Mouse (Mus musculus): ENCODE measurements around the gene Zkscan16. TPM values are rescaled to one million over a fixed set of nuclear protein-coding genes. Genes with fewer than 3 reads are reported as not detected.
A peak's percentile ranks its signal among the peaks of the same experiment; 100 is the strongest.

The Zkscan16 gene
- polyA plus RNA-seq, 1 experiment from 2014 or later, result 0.99 TPM

- peaks cover 10% of the 10 kb centered on the region for H3K4me1 ChIP-seq
These were observed 1.3 kb downstream of the Zkscan16 start for GRCm38 (mm10) chr4:58944695-58945094.

GRCm38 (mm10) chr4:58948391-58948790 is 5.0 kb downstream of the Zkscan16 start:
- no peak overlapping the region for H3K4me3 ChIP-seq
- no peaks in the 10 kb centered on the region for H3K9me3 ChIP-seq
- H3K4me2 ChIP-seq (replicated peaks), result no peak overlapping the region
- H3K27ac ChIP-seq (replicated peaks), result no peak overlapping the region
- H3K27me3 ChIP-seq, result no peaks in the 10 kb centered on the region
- H3K9ac ChIP-seq (replicated peaks), result no peak overlapping the region
- no peaks in the 10 kb centered on the region for H3K36me3 ChIP-seq
- peaks cover 4% of the 10 kb centered on the region for H3K4me1 ChIP-seq
- ATAC-seq (replicated peaks), result no peak
- 81% methylated on average over 4 of the region's 4 CpGs for WGBS

More at GRCm38 (mm10) chr4:58944695-58945094, 1.3 kb downstream of the Zkscan16 start:
- no peak overlapping the region; the same call in 1 of the 2 replicates for H3K9ac ChIP-seq (replicated peaks)
- no peak overlapping the region for H3K27ac ChIP-seq (replicated peaks)
- H3K4me2 ChIP-seq (replicated peaks), result peak overlapping the region; percentile 63; the same call in 1 of the 2 replicates
- no peak for ATAC-seq (replicated peaks)
- no peaks in the 10 kb centered on the region for H3K36me3 ChIP-seq
- 65% methylated on average over 5 of the region's 5 CpGs for WGBS
- H3K9me3 ChIP-seq, result no peaks in the 10 kb centered on the region
- H3K27me3 ChIP-seq, result no peaks in the 10 kb centered on the region
- 0 out of 2 replicates have a peak overlapping the region, but pooled peaks have one; percentile 59 for H3K4me3 ChIP-seq

- H3K4me1 ChIP-seq, result no peaks in the 10 kb centered on the region
- no peak overlapping the region for H3K9ac ChIP-seq (replicated peaks)
- ATAC-seq (replicated peaks), result no peak
- no peak overlapping the region for H3K27ac ChIP-seq (replicated peaks)
- H3K36me3 ChIP-seq, result peaks cover 9% of the 10 kb centered on the region
- no peaks in the 10 kb centered on the region for H3K27me3 ChIP-seq
- no peak overlapping the region for H3K4me3 ChIP-seq
- 94% methylated on average over 11 of the region's 11 CpGs for WGBS
- H3K9me3 ChIP-seq, result no peaks in the 10 kb centered on the region
- no peak overlapping the region for H3K4me2 ChIP-seq (replicated peaks)
These were observed 9.2 kb downstream of the Zkscan16 start for GRCm38 (mm10) chr4:58952630-58953029.

- H3K27me3 ChIP-seq, result no peaks in the 10 kb centered on the region
- H3K9me3 ChIP-seq, result no peaks in the 10 kb centered on the region
These were observed 18.3 kb downstream of the Zkscan16 start for GRCm38 (mm10) chr4:58961719-58962118.

GRCm38 (mm10) chr4:58963271-58963670 is 19.8 kb downstream of the Zkscan16 start:
- no peak overlapping the region for H3K9ac ChIP-seq (replicated peaks)
- H3K9me3 ChIP-seq, result no peaks in the 10 kb centered on the region
- H3K27me3 ChIP-seq, result no peaks in the 10 kb centered on the region
- no peak overlapping the region for H3K4me2 ChIP-seq (replicated peaks)
- H3K36me3 ChIP-seq, result no peaks in the 10 kb centered on the region
- H3K27ac ChIP-seq (replicated peaks), result no peak overlapping the region
- no peak overlapping the region for H3K4me3 ChIP-seq
- WGBS, result 96% methylated on average over 4 of the region's 4 CpGs
- no peak for ATAC-seq (replicated peaks)
- H3K4me1 ChIP-seq, result no peaks in the 10 kb centered on the region

More at GRCm38 (mm10) chr4:58961719-58962118, 18.3 kb downstream of the Zkscan16 start:
- ATAC-seq (replicated peaks), result no peak
- H3K4me3 ChIP-seq, result no peak overlapping the region
- H3K4me2 ChIP-seq (replicated peaks), result no peak overlapping the region
- H3K4me1 ChIP-seq, result no peaks in the 10 kb centered on the region
- no peak overlapping the region for H3K9ac ChIP-seq (replicated peaks)
- WGBS, result 95% methylated on average over 15 of the region's 15 CpGs
- H3K27ac ChIP-seq (replicated peaks), result no peak overlapping the region
- peaks cover 8% of the 10 kb centered on the region for H3K36me3 ChIP-seq

GRCm38 (mm10) chr4:58965136-58965535 is 21.7 kb downstream of the Zkscan16 start:
- no peak overlapping the region for H3K9ac ChIP-seq (replicated peaks)
- no peak overlapping the region for H3K27ac ChIP-seq (replicated peaks)
- 82% methylated on average over 1 of the region's 1 CpGs for WGBS
- no peak overlapping the region for H3K4me2 ChIP-seq (replicated peaks)
- no peaks in the 10 kb centered on the region for H3K9me3 ChIP-seq
- no peaks in the 10 kb centered on the region for H3K36me3 ChIP-seq
- H3K4me1 ChIP-seq, result no peaks in the 10 kb centered on the region
- H3K4me3 ChIP-seq, result no peak overlapping the region
- H3K27me3 ChIP-seq, result no peaks in the 10 kb centered on the region
- ATAC-seq (replicated peaks), result no peak

- WGBS, result 88% methylated on average over 4 of the region's 4 CpGs
- no peak for ATAC-seq (replicated peaks)
- no peak overlapping the region for H3K4me2 ChIP-seq (replicated peaks)
These were observed 27.2 kb downstream of the Zkscan16 start for GRCm38 (mm10) chr4:58970678-58971077.

GRCm38 (mm10) chr4:58975711-58976110 is 32.3 kb downstream of the Zkscan16 start:
- H3K9ac ChIP-seq (replicated peaks), result no peak overlapping the region
- 74% methylated on average over 5 of the region's 5 CpGs for WGBS

More at GRCm38 (mm10) chr4:58970678-58971077, 27.2 kb downstream of the Zkscan16 start:
- Histone ChIP-seq H3K4me3 (no peak overlapping the region), H3K27me3 (no peaks in the 10 kb centered on the region), H3K9me3 (no peaks in the 10 kb centered on the region), H3K4me1 (no peaks in the 10 kb centered on the region), H3K27ac (replicated peaks) (no peak overlapping the region), H3K36me3 (no peaks in the 10 kb centered on the region), H3K9ac (replicated peaks) (no peak overlapping the region)

GRCm38 (mm10) chr4:58981421-58981820 is 38.0 kb downstream of the Zkscan16 start:
- H3K9me3 ChIP-seq, result no peaks in the 10 kb centered on the region
- H3K4me1 ChIP-seq, result peaks cover 6% of the 10 kb centered on the region
- H3K27ac ChIP-seq (replicated peaks), result no peak overlapping the region
- WGBS, result 72% methylated on average over 6 of the region's 6 CpGs
- H3K36me3 ChIP-seq, result no peaks in the 10 kb centered on the region
- no peaks in the 10 kb centered on the region for H3K27me3 ChIP-seq
- no peak overlapping the region for H3K9ac ChIP-seq (replicated peaks)
- no peak for ATAC-seq (replicated peaks)
- H3K4me2 ChIP-seq (replicated peaks), result no peak overlapping the region
- no peak overlapping the region for H3K4me3 ChIP-seq

More at GRCm38 (mm10) chr4:58975711-58976110, 32.3 kb downstream of the Zkscan16 start:
- H3K9me3 ChIP-seq, result no peaks in the 10 kb centered on the region
- no peaks in the 10 kb centered on the region for H3K4me1 ChIP-seq
- no peaks in the 10 kb centered on the region for H3K36me3 ChIP-seq
- H3K4me2 ChIP-seq (replicated peaks), result no peak overlapping the region
- no peaks in the 10 kb centered on the region for H3K27me3 ChIP-seq
- no peak for ATAC-seq (replicated peaks)
- no peak overlapping the region for H3K27ac ChIP-seq (replicated peaks)
- H3K4me3 ChIP-seq, result no peak overlapping the region

GRCm38 (mm10) chr4:58982806-58983205 is 39.4 kb downstream of the Zkscan16 start:
- Histone ChIP-seq H3K4me2 (replicated peaks) (no peak overlapping the region), H3K9ac (replicated peaks) (no peak overlapping the region), H3K4me3 (no peak overlapping the region), H3K27me3 (no peaks in the 10 kb centered on the region), H3K36me3 (no peaks in the 10 kb centered on the region), H3K27ac (replicated peaks) (no peak overlapping the region), H3K4me1 (peaks cover 12% of the 10 kb centered on the region), H3K9me3 (no peaks in the 10 kb centered on the region)
- 81% methylated on average over 8 of the region's 8 CpGs for WGBS
- ATAC-seq (replicated peaks), result no peak

GRCm38 (mm10) chr4:58985157-58985648 is 41.8 kb downstream of the Zkscan16 start:
- WGBS, result 26% methylated on average over 7 of the region's 7 CpGs
- no peaks in the 10 kb centered on the region for H3K27me3 ChIP-seq
- H3K4me1 ChIP-seq, result peaks cover 12% of the 10 kb centered on the region
- ATAC-seq (replicated peaks), result 0 out of 2 replicates have a peak, but pooled peaks have one; percentile 30
- H3K4me2 ChIP-seq (replicated peaks), result no peak overlapping the region
- no peak overlapping the region for H3K9ac ChIP-seq (replicated peaks)
- H3K4me3 ChIP-seq, result no peak overlapping the region
- no peaks in the 10 kb centered on the region for H3K36me3 ChIP-seq
- no peak overlapping the region for H3K27ac ChIP-seq (replicated peaks)
- H3K9me3 ChIP-seq, result no peaks in the 10 kb centered on the region

GRCm38 (mm10) chr4:58986540-58987190 is 43.2 kb downstream of the Zkscan16 start, which contains the start of gene Ptgr1:
Ptgr1 (minus strand) TSS chr4:58987119.
- Histone ChIP-seq H3K9ac (replicated peaks) (peak within 1 kb of the TSS; percentile 44), H3K27me3 (no peaks in the 10 kb centered on the region)
- under 1% methylated on average over 28 of the region's 28 CpGs for WGBS

More at GRCm38 (mm10) chr4:58986540-58987190, 43.2 kb downstream of the Zkscan16 start, which contains the start of gene Ptgr1:
- Histone ChIP-seq H3K27ac (replicated peaks) (no peak within 1 kb of the TSS), H3K36me3 (no peaks in the 10 kb centered on the region), H3K9me3 (no peaks in the 10 kb centered on the region), H3K4me2 (replicated peaks) (peak within 1 kb of the TSS; percentile 86), H3K4me1 (peaks cover 15% of the 10 kb centered on the region), H3K4me3 (peak within 1 kb of the TSS; percentile 52)
- peak; percentile 70 for ATAC-seq (replicated peaks)

All from forebrain, embryonic 15.5 days (tissue).